13 mouse cellular contexts compared by ENCODE assay signal in genomic region chr8:85339871-85340573, GRCm38 (mm10). TPM values are rescaled to one million over a fixed set of nuclear protein-coding genes. Genes with fewer than 3 reads are reported as not detected.
DNase-seq lines count a peak whose midpoint lies in the region; ATAC-seq lines count a peak whose summit lies in the region.
"Had no signal": no experiment of that assay in that cellular context is flagged by ENCODE, and none has a peak within 500 bp of the region (broad histone marks: within the 10 kb centered on the region; RNA-seq: fewer than 3 reads in every experiment).

No protein-coding gene starts in this region.

- DNase-seq in heart, adult 11 months = peak; percentile 58
- DNase-seq in midbrain, embryonic 10.5 days (ENCODE audit: low spot score) = peak; percentile 19
- DNase-seq in embryonic facial prominence, embryonic 14.5 days (ENCODE audit: low spot score) = peak; percentile 19
- DNase-seq in yolk sac, embryonic 10.5 days (ENCODE audit: low spot score) = peak; percentile 27
- DNase-seq in adrenal gland, postnatal 4 days (ENCODE audit: low spot score in 2 of 2) = no peak
- DNase-seq in thymus, postnatal 0 days (ENCODE audit: low spot score) = no peak
- DNase-seq: gastrocnemius, postnatal 10 days; liver, postnatal 0 days; right cerebral cortex, postnatal 4 days; thymus, postnatal 25 days had no signal

- H3K9ac ChIP-seq in heart, embryonic 11.5 days (ENCODE audit: low read depth, low read length) = no peak overlapping the region
- no peak overlapping the region for H3K9ac ChIP-seq in midbrain, embryonic 16.5 days (ENCODE audit: low read depth, low read length)
- no peak overlapping the region for H3K9ac ChIP-seq in embryonic facial prominence, embryonic 14.5 days (ENCODE audit: low read depth, low read length)
- H3K9ac ChIP-seq: liver, postnatal 0 days had no signal

- ATAC-seq in heart, embryonic 11.5 days (replicated peaks; ENCODE audit: insufficient number of reproducible peaks, low FRiP score, low TSS enrichment) = no peak
- no peak for ATAC-seq in midbrain, embryonic 16.5 days
- ATAC-seq in embryonic facial prominence, embryonic 14.5 days (ENCODE audit: low read depth) = no peak
- ATAC-seq: liver, postnatal 0 days had no signal

- H3K4me2 ChIP-seq in heart, embryonic 11.5 days = no peak overlapping the region
- H3K4me2 ChIP-seq in midbrain, embryonic 16.5 days (ENCODE audit: low read length) = no peak overlapping the region
- H3K4me2 ChIP-seq in embryonic facial prominence, embryonic 14.5 days (ENCODE audit: low read depth, low read length) = no peak overlapping the region

- H3K36me3 ChIP-seq in heart, embryonic 11.5 days (ENCODE audit: control insufficient read depth, insufficient read depth, low read length) = peaks cover 6% of the 10 kb centered on the region
- no peaks in the 10 kb centered on the region for H3K36me3 ChIP-seq in midbrain, embryonic 10.5 days
- H3K36me3 ChIP-seq in midbrain, embryonic 16.5 days (ENCODE audit: control insufficient read depth, insufficient read depth, low read length) = no peaks in the 10 kb centered on the region
- H3K36me3 ChIP-seq in embryonic facial prominence, embryonic 14.5 days (ENCODE audit: control insufficient read depth, insufficient read depth, low read length) = no peaks in the 10 kb centered on the region

- no peak overlapping the region for H3K27ac ChIP-seq in heart, embryonic 11.5 days (ENCODE audit: low read depth, low read length)
- peak overlapping the region; percentile 23; the same call in 1 of the 2 replicates for H3K27ac ChIP-seq in midbrain, embryonic 10.5 days (replicated peaks)
- H3K27ac ChIP-seq in midbrain, embryonic 16.5 days (ENCODE audit: low read length) = no peak overlapping the region
- H3K27ac ChIP-seq in embryonic facial prominence, embryonic 14.5 days (replicated peaks; ENCODE audit: low read depth, low read length) = no peak overlapping the region

- no peaks in the 10 kb centered on the region for H3K9me3 ChIP-seq in heart, embryonic 11.5 days (replicated peaks; ENCODE audit: control insufficient read depth, low read length)
- no peaks in the 10 kb centered on the region for H3K9me3 ChIP-seq in midbrain, embryonic 10.5 days (replicated peaks)
- no peaks in the 10 kb centered on the region for H3K9me3 ChIP-seq in midbrain, embryonic 16.5 days (replicated peaks; ENCODE audit: control insufficient read depth, low read length, poor library complexity, severe bottlenecking)
- H3K9me3 ChIP-seq in embryonic facial prominence, embryonic 14.5 days (ENCODE audit: control insufficient read depth, low read length) = no peaks in the 10 kb centered on the region
- H3K9me3 ChIP-seq: megakaryocyte, embryonic 14.5 days had no signal

- H3K4me1 ChIP-seq in heart, embryonic 11.5 days (ENCODE audit: control insufficient read depth, insufficient read depth, low read length) = no peaks in the 10 kb centered on the region
- H3K4me1 ChIP-seq in midbrain, embryonic 10.5 days = peaks cover 10% of the 10 kb centered on the region
- no peaks in the 10 kb centered on the region for H3K4me1 ChIP-seq in midbrain, embryonic 16.5 days (ENCODE audit: control insufficient read depth, insufficient read depth, low read length)
- H3K4me1 ChIP-seq in embryonic facial prominence, embryonic 14.5 days (ENCODE audit: control insufficient read depth, insufficient read depth, low read length) = no peaks in the 10 kb centered on the region

- H3K27me3 ChIP-seq in heart, embryonic 11.5 days (ENCODE audit: control insufficient read depth, insufficient read depth, low read length) = no peaks in the 10 kb centered on the region
- H3K27me3 ChIP-seq in midbrain, embryonic 10.5 days (ENCODE audit: low read depth, poor library complexity, severe bottlenecking) = no peaks in the 10 kb centered on the region
- no peaks in the 10 kb centered on the region for H3K27me3 ChIP-seq in midbrain, embryonic 16.5 days (ENCODE audit: control insufficient read depth, insufficient read depth, low read depth, low read length)
- no peaks in the 10 kb centered on the region for H3K27me3 ChIP-seq in embryonic facial prominence, embryonic 14.5 days (replicated peaks; ENCODE audit: control insufficient read depth, insufficient read depth, low read length)

- WGBS in heart, embryonic 11.5 days (ENCODE audit: insufficient replicate concordance) = 67% methylated on average over 5 of the region's 5 CpGs
- WGBS in midbrain, embryonic 10.5 days = 68% methylated on average over 5 of the region's 5 CpGs
- WGBS in midbrain, embryonic 16.5 days = 61% methylated on average over 5 of the region's 5 CpGs
- WGBS in embryonic facial prominence, embryonic 14.5 days = 71% methylated on average over 5 of the region's 5 CpGs

- H3K4me3 ChIP-seq in heart, embryonic 11.5 days (ENCODE audit: low read depth, low read length) = no peak overlapping the region
- no peak overlapping the region for H3K4me3 ChIP-seq in midbrain, embryonic 10.5 days
- no peak overlapping the region for H3K4me3 ChIP-seq in midbrain, embryonic 16.5 days (ENCODE audit: low read depth, low read length)
- no peak overlapping the region for H3K4me3 ChIP-seq in embryonic facial prominence, embryonic 14.5 days (ENCODE audit: low read depth, low read length)
- H3K4me3 ChIP-seq: megakaryocyte, embryonic 14.5 days had no signal

RNA-seq across cellular contexts. Expression of gene Vps35, which starts 40.4 kb away (rescaled TPM):
- polyA plus RNA-seq in heart, embryonic 11.5 days (2014; fragmentation: Nextera tagmentation; extraction: Ambion mirVana) = 113 and 137 TPM in 2 replicates
- polyA plus RNA-seq in midbrain, embryonic 10.5 days (2016; fragmentation: Nextera tagmentation; extraction: Ambion mirVana) = 159 and 163 TPM in 2 replicates
- polyA plus RNA-seq in midbrain, embryonic 16.5 days (2015; fragmentation: Nextera tagmentation; extraction: Ambion mirVana) = 189 and 193 TPM in 2 replicates
- polyA plus RNA-seq in embryonic facial prominence, embryonic 14.5 days (2014; fragmentation: Nextera tagmentation; extraction: Ambion mirVana) = 126 and 140 TPM in 2 replicates
- total RNA-seq in adrenal gland, postnatal 4 days (2021) = 10 to 100 TPM; 86.3 to 94.8 TPM
- 111 and 116 TPM in 2 replicates for polyA plus RNA-seq in thymus, postnatal 0 days (2015; fragmentation: Nextera tagmentation; extraction: Ambion mirVana)

RNA-seq across cellular contexts. Expression of gene Orc6, which starts 40.6 kb away (rescaled TPM):
- polyA plus RNA-seq in heart, embryonic 11.5 days (2014; fragmentation: Nextera tagmentation; extraction: Ambion mirVana) = 91.8 and 92.3 TPM in 2 replicates
- polyA plus RNA-seq in midbrain, embryonic 10.5 days (2016; fragmentation: Nextera tagmentation; extraction: Ambion mirVana) = 145 and 157 TPM in 2 replicates
- 65.0 and 67.1 TPM in 2 replicates for polyA plus RNA-seq in midbrain, embryonic 16.5 days (2015; fragmentation: Nextera tagmentation; extraction: Ambion mirVana)
- polyA plus RNA-seq in embryonic facial prominence, embryonic 14.5 days (2014; fragmentation: Nextera tagmentation; extraction: Ambion mirVana) = 90.7 and 92.7 TPM in 2 replicates
- total RNA-seq in adrenal gland, postnatal 4 days (2021) = 10 to 100 TPM; 46.6 to 48.6 TPM
- 108 and 112 TPM in 2 replicates for polyA plus RNA-seq in thymus, postnatal 0 days (2015; fragmentation: Nextera tagmentation; extraction: Ambion mirVana)

RNA-seq across cellular contexts. Expression of gene Mylk3, which starts 46.1 kb away (rescaled TPM):
- 167 and 212 TPM in 2 replicates for polyA plus RNA-seq in heart, embryonic 11.5 days (2014; fragmentation: Nextera tagmentation; extraction: Ambion mirVana)
- 0.37 and 0.87 TPM in 2 replicates for polyA plus RNA-seq in midbrain, embryonic 10.5 days (2016; fragmentation: Nextera tagmentation; extraction: Ambion mirVana)
- 0.09 and 0.36 TPM in 2 replicates for polyA plus RNA-seq in midbrain, embryonic 16.5 days (2015; fragmentation: Nextera tagmentation; extraction: Ambion mirVana)
- 2.3 and 2.8 TPM in 2 replicates for polyA plus RNA-seq in embryonic facial prominence, embryonic 14.5 days (2014; fragmentation: Nextera tagmentation; extraction: Ambion mirVana)
- 1 to 10 TPM; 1.9 to 3.9 TPM for total RNA-seq in adrenal gland, postnatal 4 days (2021)
- polyA plus RNA-seq in thymus, postnatal 0 days (2015; fragmentation: Nextera tagmentation; extraction: Ambion mirVana) = 0.20 and 0.44 TPM in 2 replicates

Comparison
In these comparisons a context has a peak if more than half of its experiments do, and no peak if none do; other contexts are left out.
1. DNase-seq: peak in heart, adult 11 months (single experiment), midbrain, embryonic 10.5 days (single experiment), embryonic facial prominence, embryonic 14.5 days (single experiment) and yolk sac, embryonic 10.5 days (single experiment); none in adrenal gland, postnatal 4 days (0 of 2) and thymus, postnatal 0 days (single experiment).
2. RNA of gene Mylk3, which starts 46.1 kb away (polyA plus RNA-seq): 167 to 212 TPM in heart, embryonic 11.5 days; 2.3 to 2.8 TPM in embryonic facial prominence, embryonic 14.5 days, 0.37 to 0.87 TPM in midbrain, embryonic 10.5 days, 0.09 to 0.36 TPM in midbrain, embryonic 16.5 days and 0.20 to 0.44 TPM in thymus, postnatal 0 days; every median in the first group is over 10 times any median in the second.